Mouse (Mus musculus): ENCODE measurements around the gene Ppm1f. TPM values are rescaled to one million over a fixed set of nuclear protein-coding genes. Genes with fewer than 3 reads are reported as not detected.
"Not testable (repeated sequence)": the region's sequence is repeated elsewhere in the genome, so short reads cannot be mapped to it uniquely, and the experiment has no call there.

Gene Ppm1f
- 33.6 and 37.5 TPM in 2 replicates for polyA plus RNA-seq (2015; fragmentation: Nextera tagmentation; extraction: Ambion mirVana)

DNA sequence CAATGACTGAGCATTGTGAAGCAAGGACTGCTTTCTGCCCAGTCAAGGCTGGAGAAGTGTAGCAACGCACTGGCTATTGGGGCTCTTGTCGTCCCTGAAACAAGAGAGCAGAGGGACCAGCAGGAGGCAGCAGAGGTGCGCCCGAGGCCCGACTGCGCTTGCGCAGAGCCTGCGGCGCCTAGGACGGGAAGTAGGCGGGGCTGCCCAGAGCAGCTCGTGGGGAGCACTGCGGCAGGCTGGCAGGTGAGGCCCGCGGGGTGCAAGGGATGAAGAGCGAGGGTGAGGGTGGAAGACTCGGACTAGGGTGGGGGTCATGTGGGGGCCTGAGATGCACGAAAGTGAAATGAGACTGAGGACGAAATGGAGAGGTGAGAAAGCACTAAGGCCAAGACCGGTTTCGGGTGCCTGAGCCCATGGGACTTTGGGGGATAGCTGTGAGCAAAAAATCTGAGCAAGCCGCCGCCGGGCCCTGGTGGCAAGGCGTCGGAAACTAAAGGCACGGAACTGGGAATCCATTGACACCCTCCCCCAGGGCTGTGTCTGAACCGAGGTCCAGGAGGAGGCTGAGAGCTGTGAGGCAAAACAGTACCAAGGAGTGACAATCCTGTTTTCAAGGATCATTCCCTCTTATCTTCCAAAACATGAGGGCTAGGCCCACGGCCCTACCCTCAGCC is at the start of gene Ppm1f:
Ppm1f (plus strand) TSS at position 88 of the 674 bp plus-strand sequence.
- H3K9me3 ChIP-seq = no peaks in the 10 kb centered on the region
- H3K9ac ChIP-seq = peak within 1 kb of the TSS; percentile 79
- WGBS = under 1% methylated on average over 29 of the region's 29 CpGs
- no peaks in the 10 kb centered on the region for H3K27me3 ChIP-seq
- H3K27ac ChIP-seq = peak within 1 kb of the TSS; percentile 53; the same call in 1 of the 2 replicates
- H3K4me2 ChIP-seq (replicated peaks) = peak within 1 kb of the TSS; percentile 81
- peak; percentile 91 for ATAC-seq (ENCODE audit: low FRiP score, low read depth)
- peaks cover 17% of the 10 kb centered on the region for H3K4me1 ChIP-seq
- H3K36me3 ChIP-seq = peaks cover 36% of the 10 kb centered on the region
- H3K4me3 ChIP-seq = peak within 1 kb of the TSS; percentile 61

GRCm38 (mm10) chr16:16849196-16849595 is 47.1 kb upstream of the Ppm1f start:
- Histone ChIP-seq H3K27ac (no peak overlapping the region), H3K27me3 (no peaks in the 10 kb centered on the region), H3K36me3 (no peaks in the 10 kb centered on the region), H3K9ac (no peak overlapping the region), H3K4me1 (no peaks in the 10 kb centered on the region), H3K4me3 (no peak overlapping the region), H3K9me3 (no peaks in the 10 kb centered on the region), H3K4me2 (replicated peaks) (no peak overlapping the region)
- no peak for ATAC-seq (ENCODE audit: low FRiP score, low read depth)

DNA sequence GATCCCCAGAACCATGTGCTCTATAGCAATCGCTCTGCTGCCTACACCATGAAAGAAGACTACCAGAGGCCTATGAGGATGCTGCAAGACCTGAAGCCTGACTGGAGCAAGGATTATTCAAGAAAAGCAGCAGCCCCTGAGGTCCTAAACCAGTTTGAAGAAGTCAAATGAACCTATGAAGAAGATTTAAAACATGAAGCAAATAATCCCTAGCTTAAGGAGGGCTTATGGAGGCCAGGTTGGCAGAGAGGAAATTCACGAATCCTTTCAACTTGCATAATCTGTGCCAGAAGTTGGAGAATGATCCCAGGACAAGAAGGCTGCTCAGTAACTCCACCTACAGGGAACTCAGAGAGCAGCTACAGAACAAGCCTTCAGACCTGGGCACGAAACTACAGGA is 43.9 kb upstream of the Ppm1f start:
- Histone ChIP-seq H3K4me3 (no peak overlapping the region), H3K4me2 (replicated peaks) (no peak overlapping the region), H3K27me3 (no peaks in the 10 kb centered on the region), H3K27ac (no peak overlapping the region), H3K9ac (no peak overlapping the region), H3K9me3 (no peaks in the 10 kb centered on the region), H3K4me1 (no peaks in the 10 kb centered on the region), H3K36me3 (no peaks in the 10 kb centered on the region)
- no peak for ATAC-seq (ENCODE audit: low FRiP score, low read depth)
- WGBS = 80% methylated on average over 3 of the region's 3 CpGs

GRCm38 (mm10) chr16:16854836-16855235 is 41.4 kb upstream of the Ppm1f start:
- no peaks in the 10 kb centered on the region for H3K4me1 ChIP-seq
- no peaks in the 10 kb centered on the region for H3K36me3 ChIP-seq
- H3K27ac ChIP-seq = no peak overlapping the region
- H3K4me3 ChIP-seq = no peak overlapping the region
- no peak for ATAC-seq (ENCODE audit: low FRiP score, low read depth)
- 35% methylated on average over 6 of the region's 6 CpGs for whole genome bisulfite sequencing
- H3K4me2 ChIP-seq (replicated peaks) = no peak overlapping the region
- no peaks in the 10 kb centered on the region for H3K9me3 ChIP-seq
- H3K9ac ChIP-seq = no peak overlapping the region
- H3K27me3 ChIP-seq = no peaks in the 10 kb centered on the region

DNA sequence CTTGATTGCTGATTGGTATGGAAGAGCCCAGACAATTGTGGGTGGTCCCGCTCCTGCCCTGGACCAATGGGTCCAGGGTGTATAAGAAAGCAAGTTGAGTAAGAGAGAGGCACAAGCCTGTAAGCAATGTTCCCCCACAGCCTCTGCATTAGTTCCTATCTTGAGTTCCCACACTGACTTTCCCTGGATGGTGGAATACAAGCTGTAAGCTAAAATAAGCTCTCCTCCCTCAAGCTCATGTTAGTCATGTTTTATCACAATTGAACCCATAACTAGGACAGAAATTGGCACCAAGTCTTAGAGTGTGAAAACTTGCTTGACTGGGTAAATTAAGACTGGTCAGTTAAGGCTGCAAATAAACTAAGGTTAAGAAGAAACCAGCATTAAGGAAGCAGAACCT is 40.7 kb upstream of the Ppm1f start:
- H3K4me1 ChIP-seq = no peaks in the 10 kb centered on the region
- no peak overlapping the region for H3K4me3 ChIP-seq
- H3K27me3 ChIP-seq = no peaks in the 10 kb centered on the region
- H3K9ac ChIP-seq = no peak overlapping the region
- ATAC-seq (ENCODE audit: low FRiP score, low read depth) = no peak
- no peak overlapping the region for H3K27ac ChIP-seq
- no peaks in the 10 kb centered on the region for H3K9me3 ChIP-seq
- no peak overlapping the region for H3K4me2 ChIP-seq (replicated peaks)
- WGBS = 83% methylated on average over 1 of the region's 1 CpGs
- no peaks in the 10 kb centered on the region for H3K36me3 ChIP-seq

DNA sequence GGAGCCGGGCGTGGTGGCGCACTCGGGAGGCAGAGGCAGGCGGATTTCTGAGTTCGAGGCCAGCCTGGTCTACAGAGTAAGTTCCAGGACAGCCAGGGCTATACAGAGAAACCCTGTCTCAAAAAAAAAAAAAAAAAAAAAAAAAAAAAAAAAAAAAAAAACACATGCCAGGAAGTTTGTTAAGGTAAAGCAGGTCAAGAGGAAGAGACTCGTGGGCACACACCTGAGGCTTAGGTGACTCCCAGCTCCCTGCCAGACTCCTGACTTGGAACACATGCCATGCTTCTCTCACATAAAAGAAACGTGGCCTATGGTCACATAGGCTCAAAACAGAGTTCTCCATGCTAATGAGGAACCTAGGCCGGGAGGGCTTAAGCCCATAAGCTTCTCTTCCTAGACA is 40.2 kb upstream of the Ppm1f start:
- not testable (repeated sequence) for H3K4me1 ChIP-seq; H3K9me3 ChIP-seq; H3K27me3 ChIP-seq; H3K4me3 ChIP-seq; H3K4me2 ChIP-seq (replicated peaks); H3K36me3 ChIP-seq; ATAC-seq (ENCODE audit: low FRiP score, low read depth); H3K27ac ChIP-seq; H3K9ac ChIP-seq
- WGBS = 77% methylated on average over 9 of the region's 9 CpGs

DNA sequence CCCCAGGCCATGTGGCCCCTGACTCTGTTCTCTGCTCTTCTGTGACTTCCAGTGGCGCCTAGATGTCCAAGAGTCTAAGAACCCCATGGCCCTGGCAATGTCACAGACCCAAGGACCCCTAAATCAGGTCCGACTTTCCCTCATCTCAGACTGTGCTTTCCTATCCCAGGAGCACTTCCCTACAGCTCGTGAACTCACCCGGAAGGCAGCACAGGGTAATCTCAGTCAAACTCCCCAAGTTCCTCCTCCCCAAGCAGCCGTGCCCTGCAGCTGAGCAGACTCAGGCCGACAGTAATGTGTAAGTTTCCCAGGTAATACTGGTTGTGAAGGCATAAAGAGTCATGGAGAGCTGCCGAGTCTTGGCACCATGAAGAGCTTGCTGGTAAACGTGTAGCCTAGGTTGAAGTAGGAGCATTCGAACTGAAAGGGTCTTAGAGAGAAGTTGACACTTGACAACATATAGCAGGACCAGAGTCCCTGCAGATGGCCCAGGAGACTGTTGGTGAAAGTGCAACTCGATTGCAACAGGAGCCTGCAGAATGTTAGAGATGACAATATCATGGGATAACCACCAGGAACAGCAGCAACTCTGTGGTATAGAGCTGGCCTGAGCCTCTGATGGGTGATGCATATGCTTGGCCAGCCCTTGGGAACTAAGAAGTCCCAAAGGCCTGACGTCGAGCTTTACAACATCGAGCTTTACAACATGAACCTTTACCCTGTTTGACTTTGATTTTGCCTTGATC is 39.4 kb upstream of the Ppm1f start:
- Histone ChIP-seq H3K9ac (no peak overlapping the region), H3K36me3 (no peaks in the 10 kb centered on the region), H3K4me2 (replicated peaks) (no peak overlapping the region), H3K4me1 (no peaks in the 10 kb centered on the region), H3K9me3 (no peaks in the 10 kb centered on the region), H3K27ac (no peak overlapping the region), H3K4me3 (no peak overlapping the region), H3K27me3 (no peaks in the 10 kb centered on the region)
- WGBS = 72% methylated on average over 13 of the region's 13 CpGs
- no peak for ATAC-seq (ENCODE audit: low FRiP score, low read depth)

GRCm38 (mm10) chr16:16862288-16862687 is 34.0 kb upstream of the Ppm1f start:
- H3K9ac ChIP-seq = no peak overlapping the region
- no peaks in the 10 kb centered on the region for H3K27me3 ChIP-seq
- H3K27ac ChIP-seq = no peak overlapping the region
- H3K9me3 ChIP-seq = no peaks in the 10 kb centered on the region
- WGBS = 72% methylated on average over 3 of the region's 3 CpGs
- H3K36me3 ChIP-seq = no peaks in the 10 kb centered on the region
- H3K4me2 ChIP-seq (replicated peaks) = no peak overlapping the region
- H3K4me1 ChIP-seq = no peaks in the 10 kb centered on the region
- no peak for ATAC-seq (ENCODE audit: low FRiP score, low read depth)
- no peak overlapping the region for H3K4me3 ChIP-seq

- H3K4me1 ChIP-seq = no peaks in the 10 kb centered on the region
- 65% methylated on average over 2 of the region's 2 CpGs for WGBS
- no peaks in the 10 kb centered on the region for H3K27me3 ChIP-seq
- H3K9me3 ChIP-seq = no peaks in the 10 kb centered on the region
- H3K27ac ChIP-seq = no peak within 1 kb of the TSS
- H3K9ac ChIP-seq = no peak within 1 kb of the TSS
- no peak for ATAC-seq (ENCODE audit: low FRiP score, low read depth)
- H3K36me3 ChIP-seq = no peaks in the 10 kb centered on the region
- no peak within 1 kb of the TSS for H3K4me3 ChIP-seq
- H3K4me2 ChIP-seq (replicated peaks) = no peak within 1 kb of the TSS
Measured at GRCm38 (mm10) chr16:16863978-16864377, 32.3 kb upstream of the Ppm1f start, which contains the start of gene Igll1. Igll1 (minus strand) TSS chr16:16863985.

DNA sequence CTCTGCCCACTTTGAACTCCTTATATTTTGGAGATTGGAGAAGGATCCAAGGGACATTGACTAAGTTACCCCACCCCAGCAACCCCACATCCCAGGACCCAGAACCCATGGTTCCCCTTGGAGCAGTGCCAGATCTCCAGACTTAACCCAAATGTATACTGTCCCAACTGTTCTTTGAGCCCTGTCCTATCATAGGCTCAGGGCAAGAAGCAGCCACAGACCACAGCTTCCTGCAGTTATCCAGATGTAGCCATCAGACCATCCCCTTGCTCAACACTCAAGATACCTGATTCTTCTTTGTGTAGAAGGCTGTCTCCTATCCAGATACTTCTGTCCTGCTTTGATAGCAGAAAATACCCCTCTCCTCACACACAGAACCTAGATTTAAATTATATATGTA is 31.1 kb upstream of the Ppm1f start:
- no peaks in the 10 kb centered on the region for H3K36me3 ChIP-seq
- no peaks in the 10 kb centered on the region for H3K27me3 ChIP-seq
- H3K4me2 ChIP-seq (replicated peaks) = no peak overlapping the region
- no peaks in the 10 kb centered on the region for H3K4me1 ChIP-seq
- no peaks in the 10 kb centered on the region for H3K9me3 ChIP-seq
- no peak for ATAC-seq (ENCODE audit: low FRiP score, low read depth)
- H3K4me3 ChIP-seq = no peak overlapping the region
- H3K9ac ChIP-seq = no peak overlapping the region
- no peak overlapping the region for H3K27ac ChIP-seq

DNA sequence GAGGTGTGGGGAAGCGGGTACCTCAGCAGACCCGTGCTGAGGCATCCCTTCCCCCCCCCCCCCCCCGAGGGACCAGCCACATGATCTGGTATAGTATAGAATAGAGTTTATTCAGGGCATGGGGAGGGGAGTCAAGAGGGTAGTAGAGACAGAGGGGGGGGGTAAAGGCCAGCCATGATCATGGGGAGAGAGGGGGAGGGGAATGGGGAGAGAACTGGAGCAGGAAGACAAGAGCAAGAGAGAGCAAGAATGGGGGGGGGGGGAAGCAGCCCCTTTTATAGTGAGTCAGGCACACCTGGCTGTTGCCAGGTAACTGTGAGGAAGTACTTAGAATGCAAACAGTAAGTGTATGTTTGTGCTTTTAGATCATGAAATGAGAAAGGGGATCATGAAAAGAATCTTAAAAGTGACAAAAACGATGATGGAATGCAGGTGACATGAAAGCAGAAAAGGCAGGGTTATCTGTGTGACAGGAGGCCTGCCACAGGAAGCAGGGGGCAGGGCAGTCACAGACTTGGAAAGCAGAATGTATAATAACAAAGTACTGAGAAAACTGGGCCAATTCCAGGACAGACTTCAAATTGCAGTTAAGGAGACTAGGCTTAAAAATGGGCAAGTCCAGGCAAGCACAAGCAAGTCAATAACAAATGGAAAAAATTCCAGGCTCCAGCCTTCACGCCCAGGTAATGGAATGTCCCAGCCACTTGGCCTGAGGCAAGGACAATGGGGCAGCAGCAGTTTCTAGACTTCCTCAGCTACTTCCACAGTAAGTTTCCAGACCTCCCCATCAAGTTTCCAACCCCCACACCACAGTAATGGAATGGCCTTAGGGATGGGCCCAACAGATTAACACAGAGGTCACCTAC is 30.3 kb upstream of the Ppm1f start:
- Histone ChIP-seq H3K27ac (no peak overlapping the region), H3K36me3 (no peaks in the 10 kb centered on the region), H3K27me3 (no peaks in the 10 kb centered on the region), H3K4me2 (replicated peaks) (no peak overlapping the region), H3K4me3 (no peak overlapping the region), H3K4me1 (no peaks in the 10 kb centered on the region), H3K9ac (no peak overlapping the region), H3K9me3 (no peaks in the 10 kb centered on the region)
- no peak for ATAC-seq (ENCODE audit: low FRiP score, low read depth)
- 39% methylated on average over 4 of the region's 5 CpGs for WGBS

DNA sequence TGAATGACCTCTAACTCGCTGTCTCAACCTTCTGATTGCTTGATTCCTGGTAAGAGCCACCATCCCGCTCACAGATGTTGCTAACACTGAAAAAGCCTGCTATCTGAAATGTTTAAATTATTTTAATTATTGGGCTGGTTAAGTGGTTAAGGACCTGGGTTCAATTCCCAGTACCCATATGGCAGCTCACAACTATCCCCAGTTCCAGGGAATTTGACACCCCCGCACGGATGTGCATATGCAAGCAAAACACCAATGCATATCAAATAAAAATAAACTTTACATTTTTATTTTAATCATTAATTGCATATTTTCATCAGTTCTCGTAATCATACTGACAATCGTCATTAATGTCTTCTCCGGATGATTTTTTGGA is 26.0 kb upstream of the Ppm1f start:
- Histone ChIP-seq H3K4me1 (peaks cover 10% of the 10 kb centered on the region), H3K27ac (peak overlapping the region; percentile 94), H3K4me2 (replicated peaks) (peak overlapping the region; percentile 74), H3K27me3 (no peaks in the 10 kb centered on the region), H3K9ac (peak overlapping the region; percentile 92), H3K4me3 (peak overlapping the region; percentile 78), H3K9me3 (no peaks in the 10 kb centered on the region), H3K36me3 (peaks cover 4% of the 10 kb centered on the region)
- WGBS = 35% methylated on average over 7 of the region's 7 CpGs
- ATAC-seq (ENCODE audit: low FRiP score, low read depth) = peak; percentile 51
